Mouse (Mus musculus) testis, postnatal 14 days (tissue): ENCODE measurements around the gene Eps8.
"Not testable (repeated sequence)": the region's sequence is repeated elsewhere in the genome, so short reads cannot be mapped to it uniquely, and the experiment has no call there.

Source experiments
- DNase-seq: peaks from one replicate; pipeline ENCODE4 v3.0.0; 2021; ENCODE audit warnings: low spot score

Gene Eps8

DNA sequence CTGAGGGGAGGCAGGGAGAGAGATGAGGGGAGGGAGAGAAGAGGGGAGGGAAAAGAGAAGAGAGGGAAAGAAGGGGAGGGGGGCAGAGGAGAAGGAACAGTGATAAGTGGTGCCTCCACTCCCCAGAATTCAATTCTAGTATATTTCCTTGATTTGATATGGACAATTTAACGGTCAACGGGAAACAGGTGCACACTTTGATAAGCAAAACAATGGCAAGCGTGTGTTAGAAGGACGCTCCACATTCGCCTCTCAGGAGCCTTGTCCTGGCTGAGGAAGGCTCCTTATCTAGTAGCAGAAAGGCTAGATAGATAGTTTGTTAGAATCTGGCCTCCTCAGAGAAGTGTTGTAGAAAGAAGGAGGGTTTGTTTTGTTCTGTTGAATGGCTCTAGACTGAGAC is 141.9 kb downstream of the Eps8 start:
- DNase-seq, result no peak

DNA sequence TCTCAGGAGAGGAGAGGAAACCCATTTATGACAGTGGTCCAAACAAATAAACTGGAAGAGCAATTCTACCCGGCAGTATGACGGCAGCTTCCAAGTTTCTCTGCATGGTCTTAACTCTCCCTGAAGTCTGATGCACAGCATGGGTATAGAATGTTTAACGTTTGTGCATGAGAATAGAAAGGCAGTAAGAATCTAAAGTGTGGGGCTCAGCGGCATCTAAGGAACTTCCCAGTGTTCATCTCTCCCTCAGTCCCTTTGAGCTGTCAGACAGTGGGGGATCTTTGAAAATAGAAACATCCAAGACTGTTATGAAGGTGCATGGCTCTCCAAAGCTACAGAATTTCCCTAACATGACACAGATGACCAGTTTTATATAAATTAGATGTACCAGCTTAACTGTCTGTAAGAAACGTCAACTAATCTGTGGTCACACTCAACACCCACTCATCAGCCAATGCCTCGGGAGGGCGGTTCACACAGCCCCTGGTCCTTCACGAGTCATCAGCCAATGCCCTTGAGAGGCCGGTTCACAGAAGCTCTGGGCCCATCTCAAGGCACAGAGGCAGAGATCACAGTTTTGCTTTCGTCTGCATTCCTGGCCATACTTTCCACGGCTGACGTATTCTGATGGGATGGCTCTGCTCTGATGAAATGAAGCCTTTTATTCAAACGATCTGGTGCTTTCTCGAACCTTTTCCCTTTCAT is 145.2 kb downstream of the Eps8 start:
- DNase-seq, result no peak

DNA sequence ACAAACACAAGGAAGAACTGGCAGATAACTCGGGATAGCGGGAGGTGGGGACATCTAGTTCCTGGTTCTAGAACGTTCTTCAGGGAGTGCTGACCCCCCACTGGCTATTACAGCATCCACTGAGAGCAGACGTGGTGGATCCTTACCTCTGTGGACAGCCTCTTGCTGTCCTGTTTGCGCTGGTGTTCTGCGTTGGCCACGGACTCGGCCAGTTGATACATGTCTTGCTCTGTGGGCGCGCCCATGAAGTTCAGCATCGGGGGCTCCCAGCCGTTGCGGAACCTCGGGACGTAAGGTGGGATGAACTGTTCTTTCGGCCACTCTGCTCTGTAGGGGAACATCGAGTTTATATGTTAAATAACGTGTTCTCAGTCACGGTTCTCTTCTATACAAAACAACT is 145.7 kb downstream of the Eps8 start:
- no peak for DNase-seq

DNA sequence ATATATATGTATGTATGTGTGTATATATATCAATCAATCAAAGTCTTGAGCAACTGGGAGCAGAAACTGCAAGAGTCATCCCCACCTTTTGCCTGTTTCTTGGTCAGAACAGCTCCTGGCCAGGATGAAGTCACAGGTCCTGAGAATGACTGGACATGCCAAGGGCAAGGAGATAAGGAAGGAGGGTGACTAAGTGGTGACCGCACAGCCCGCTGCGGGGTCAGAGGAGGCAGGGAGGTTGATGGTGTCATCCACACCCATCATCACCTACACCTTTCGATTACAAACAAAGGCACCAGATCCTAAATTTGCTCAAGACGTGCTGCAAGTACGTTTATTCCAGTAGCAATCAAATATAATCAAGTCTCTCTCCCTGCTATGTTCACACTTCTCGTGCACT is 148.1 kb downstream of the Eps8 start:
- no peak for DNase-seq

DNA sequence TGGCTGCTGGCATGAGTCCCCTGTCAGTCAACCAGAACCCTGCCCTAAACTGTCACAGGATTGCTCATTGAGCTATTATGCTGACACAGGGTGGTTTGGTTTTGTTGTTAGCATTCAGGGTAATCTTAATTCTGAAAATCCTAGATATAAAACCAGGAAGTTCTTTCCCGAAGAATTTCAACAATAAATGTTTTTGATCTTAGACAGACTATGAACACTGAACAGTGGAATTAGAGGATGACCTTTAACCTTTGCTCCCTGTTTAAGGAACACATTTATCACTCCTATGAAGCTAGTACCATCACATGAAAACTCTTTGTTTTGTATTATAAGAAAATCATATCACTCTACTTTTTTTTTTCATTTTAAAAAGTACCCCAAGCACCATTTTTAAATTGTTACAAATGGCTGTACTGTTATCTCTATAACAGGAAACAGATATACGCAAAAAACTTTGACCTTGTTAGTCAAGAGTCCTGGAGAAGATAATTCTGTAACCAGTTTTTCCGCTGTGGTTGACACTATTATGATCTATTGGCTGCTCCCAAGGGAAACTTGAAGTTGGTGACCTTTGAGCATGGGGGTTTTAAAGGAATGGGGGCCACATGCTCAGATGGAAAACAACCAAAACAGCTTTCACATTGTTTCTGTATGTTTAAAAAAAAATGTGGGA is 149.0 kb downstream of the Eps8 start:
- no peak for DNase-seq

DNA sequence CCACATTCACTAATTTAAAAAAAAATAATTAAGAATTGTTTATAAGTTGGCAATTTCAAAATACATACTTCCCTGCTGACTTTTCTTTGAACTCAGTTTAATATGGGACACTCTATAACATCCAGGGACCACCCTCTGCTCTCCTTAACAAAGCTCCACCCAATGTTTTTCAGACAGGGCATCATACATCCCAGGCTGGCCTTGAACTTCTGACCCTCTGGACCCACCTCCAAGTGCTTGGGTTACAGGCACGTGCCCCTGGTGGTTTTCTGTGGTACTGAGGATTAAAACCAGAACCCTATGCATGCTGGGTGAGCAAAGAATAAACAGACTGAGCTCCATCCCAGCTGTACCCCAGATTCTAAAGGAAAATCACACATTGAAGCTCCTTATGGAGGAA is 150.6 kb downstream of the Eps8 start:
- no peak for DNase-seq

DNA sequence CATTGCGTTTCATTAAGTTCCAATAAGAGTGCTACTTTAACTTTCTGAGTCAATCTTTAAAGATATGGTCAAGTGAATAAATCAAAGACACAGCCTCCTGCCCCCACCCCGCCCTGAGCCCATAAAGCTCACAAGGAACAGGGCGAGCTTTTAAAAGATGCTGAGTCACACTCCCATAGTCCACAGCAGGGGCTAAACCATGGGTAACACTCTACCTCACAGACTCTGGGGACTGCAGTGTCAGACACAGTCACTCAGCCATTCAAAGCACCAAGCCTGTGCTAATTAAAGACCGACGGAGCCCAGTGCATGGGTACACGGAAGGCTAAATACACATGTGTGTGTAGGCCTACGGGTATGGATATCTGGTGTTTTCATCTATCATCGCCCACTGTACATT is 151.2 kb downstream of the Eps8 start:
- DNase-seq, result no peak

DNA sequence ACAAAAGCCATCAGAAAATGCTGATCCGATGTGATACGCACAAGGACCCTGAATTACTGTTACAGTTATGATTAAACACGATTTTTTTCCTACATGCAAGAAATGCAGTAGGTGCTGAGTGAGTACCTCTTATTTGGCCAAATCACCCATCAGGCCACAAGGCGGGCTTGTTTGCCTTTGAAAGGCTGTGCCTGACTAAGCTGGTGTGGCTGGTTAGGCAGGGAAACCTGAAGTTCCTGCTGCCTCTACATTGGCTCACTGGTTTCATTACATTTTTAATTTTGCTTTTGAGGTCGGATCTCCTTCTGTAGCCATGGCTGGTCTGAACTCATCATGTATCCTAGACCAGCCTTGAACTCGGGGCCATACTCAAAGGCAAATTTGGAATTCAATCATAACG is 151.7 kb downstream of the Eps8 start:
- DNase-seq, result no peak

DNA sequence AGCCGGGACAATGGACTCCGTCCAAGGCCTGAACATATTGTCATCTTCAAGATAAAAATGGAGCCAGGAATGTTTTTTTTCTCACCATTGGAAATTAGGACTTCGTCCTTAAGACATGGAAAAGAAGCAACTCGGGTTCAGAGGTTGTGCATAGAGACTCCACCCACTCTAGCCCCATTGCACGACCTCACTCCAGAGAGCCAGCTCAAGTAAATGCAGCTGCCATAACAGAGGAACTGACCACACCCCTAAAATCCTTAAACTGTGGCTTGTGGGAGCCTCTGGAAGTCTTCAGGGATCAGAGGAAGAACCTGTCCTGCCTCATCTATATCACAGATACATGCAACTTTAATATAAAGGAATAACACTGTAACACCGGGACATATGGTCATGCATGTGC is 155.9 kb downstream of the Eps8 start:
- no peak for DNase-seq

DNA sequence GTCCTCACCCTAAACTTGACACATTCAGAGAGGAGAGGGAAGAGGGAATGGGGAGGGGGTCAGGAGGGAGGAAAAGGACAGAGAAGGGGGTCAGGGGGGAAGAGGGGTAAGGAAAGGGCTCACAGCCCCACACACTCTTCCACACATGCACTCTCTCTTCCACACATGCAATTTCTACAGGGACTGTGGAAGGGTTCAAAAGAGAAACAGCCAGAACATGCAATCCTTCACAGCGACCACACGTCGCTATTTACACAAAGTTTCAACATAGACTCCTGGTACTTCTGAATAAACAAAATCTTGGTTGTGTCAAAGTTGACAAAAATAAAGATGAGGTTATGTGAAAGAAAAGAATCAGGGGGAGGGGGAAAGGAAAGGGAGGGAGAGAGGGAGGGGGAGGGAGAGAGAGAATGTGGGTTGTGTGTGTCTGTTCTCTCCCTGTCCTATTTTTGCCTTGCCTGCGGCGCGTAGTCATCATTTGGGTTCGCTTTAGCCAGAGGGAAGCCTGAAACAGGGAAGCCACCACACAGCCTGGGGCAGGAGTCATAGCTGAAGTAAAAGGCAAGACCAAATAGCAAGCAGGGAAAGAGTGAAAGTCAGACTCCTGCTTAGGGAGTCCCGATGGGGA is 157.4 kb downstream of the Eps8 start:
- no peak for DNase-seq

DNA sequence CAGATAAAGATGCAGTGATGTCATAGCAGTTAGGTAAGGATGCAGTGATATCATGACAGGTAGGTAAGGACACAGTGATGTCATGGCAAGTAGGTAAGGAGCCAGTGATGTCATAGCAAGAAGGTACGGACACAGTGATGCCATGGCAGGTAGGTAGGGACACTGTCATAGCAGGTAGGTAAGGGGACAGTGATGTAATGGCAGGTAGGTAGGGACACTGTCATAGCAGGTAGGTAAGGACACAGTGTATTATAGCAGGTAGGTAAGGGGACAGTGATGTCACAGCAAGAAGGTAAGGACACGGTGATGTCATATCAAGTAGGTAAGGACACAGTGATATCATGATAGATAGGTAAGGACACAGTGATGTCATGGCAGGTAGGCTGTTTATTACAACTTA is 158.1 kb downstream of the Eps8 start:
- no peak for DNase-seq

DNA sequence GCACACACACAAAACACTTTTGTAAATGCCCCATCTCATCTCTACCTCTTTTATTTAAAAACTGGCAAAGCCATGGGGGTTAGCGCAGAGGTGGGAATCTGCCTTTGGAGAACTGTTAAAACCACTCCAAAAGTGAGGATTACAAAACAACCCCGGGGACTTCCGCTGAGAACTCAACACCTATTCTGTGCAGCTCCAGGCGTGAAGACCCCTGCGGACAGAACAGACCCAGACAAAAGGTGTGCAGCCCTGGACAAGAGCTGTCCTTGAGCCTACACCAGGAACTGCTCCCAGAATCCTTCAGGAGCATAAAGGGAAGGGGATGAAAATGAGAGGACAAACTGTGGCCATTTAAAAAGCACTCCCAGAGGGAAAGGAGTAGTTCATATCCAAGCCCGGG is 159.4 kb downstream of the Eps8 start:
- no peak for DNase-seq

DNA sequence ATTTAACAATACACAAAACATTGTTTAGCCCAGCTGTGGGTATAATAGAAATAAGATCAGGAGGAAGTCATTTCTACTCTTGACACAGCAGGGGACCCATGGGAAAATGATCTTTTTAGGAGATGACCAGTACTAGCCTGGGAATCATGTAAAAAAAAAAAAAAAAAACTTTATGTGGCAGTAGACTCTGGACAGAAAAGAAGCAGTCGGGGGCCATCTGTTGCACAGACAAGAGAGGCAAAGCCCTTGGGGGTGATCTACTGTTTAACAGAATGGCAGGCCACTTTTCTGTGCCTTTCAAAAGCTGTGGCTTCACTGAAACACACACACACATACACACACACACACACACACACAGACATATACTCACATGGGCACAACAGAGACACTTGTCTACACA is 159.9 kb downstream of the Eps8 start:
- DNase-seq, result no peak

DNA sequence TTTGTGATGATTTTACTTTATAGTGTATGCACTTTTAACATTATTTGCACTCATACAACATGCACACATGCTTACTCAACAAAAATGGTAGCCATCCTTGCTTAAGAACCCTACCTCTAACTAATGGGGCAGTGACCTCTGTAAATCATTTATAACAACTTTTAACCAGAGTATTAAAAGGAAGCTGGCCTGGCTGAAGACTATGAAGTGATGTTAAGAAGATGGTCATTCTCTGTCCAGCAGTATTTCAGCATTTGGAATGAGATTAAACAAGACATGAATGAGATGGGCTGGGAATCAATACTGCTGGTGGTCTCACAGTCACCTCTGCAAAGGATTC is 160.6 kb downstream of the Eps8 start:
- DNase-seq, result no peak

DNA sequence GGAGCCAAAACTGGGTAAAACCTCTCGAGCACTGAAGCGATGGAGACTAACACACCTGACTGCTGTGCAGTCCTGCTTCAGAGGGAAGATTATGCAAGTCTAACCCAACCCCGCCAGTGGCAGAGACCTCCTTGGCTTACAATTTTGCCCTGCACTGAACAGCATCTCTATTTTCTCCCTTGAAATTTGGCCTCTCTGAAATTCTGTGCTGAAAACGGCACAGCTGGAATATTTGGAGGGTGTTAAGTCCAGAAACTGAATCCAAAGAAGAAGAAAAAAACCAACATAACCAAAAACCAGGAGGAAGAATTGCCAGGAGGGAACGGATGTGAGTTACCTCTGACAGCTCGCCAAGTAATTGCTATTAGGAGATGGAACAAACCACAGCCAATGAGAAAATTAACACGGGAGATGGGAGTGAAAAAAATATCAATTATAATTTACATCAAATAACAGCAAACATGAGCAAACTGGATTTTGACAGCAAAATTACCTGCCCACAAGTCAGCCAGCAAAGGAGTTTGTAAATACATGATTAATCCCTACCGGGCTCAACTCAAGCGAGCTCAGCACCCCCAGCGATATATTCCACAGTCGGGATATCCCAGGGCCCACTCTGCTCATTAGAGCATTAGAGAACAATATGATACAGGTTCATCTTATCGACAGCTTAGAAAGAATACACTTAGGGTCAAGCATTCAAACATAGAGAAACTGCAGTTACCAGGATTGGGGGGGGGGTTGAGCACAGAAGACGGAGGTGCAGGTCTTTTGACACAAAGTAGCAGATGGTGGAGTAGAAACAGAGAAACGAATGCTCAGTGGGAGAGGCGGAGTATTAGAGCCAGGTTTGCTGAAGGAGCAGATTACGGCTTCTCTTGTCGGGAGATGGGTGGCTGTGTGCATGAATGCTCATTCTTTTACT is 161.2 kb downstream of the Eps8 start:
- peak; percentile 53 for DNase-seq

DNA sequence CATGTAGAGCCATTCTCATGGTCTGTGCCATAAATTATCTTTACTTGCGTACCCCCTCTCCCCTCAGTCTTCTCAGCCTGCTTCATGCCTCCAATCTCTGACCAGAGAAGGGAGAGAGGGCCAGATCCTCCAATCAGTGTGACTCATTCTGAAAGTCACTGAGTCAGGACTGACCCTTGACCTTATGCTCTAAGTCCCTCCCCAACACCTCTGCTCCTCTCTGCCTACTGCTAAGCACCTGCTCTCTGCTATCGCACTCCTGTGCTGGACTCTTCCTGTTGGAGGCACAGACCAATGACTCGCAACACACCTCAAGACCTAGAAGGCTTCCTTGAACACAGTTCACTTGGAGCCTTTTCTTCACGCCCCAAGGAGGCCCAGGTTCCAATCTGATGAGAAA is 162.1 kb downstream of the Eps8 start:
- DNase-seq, result no peak

DNA sequence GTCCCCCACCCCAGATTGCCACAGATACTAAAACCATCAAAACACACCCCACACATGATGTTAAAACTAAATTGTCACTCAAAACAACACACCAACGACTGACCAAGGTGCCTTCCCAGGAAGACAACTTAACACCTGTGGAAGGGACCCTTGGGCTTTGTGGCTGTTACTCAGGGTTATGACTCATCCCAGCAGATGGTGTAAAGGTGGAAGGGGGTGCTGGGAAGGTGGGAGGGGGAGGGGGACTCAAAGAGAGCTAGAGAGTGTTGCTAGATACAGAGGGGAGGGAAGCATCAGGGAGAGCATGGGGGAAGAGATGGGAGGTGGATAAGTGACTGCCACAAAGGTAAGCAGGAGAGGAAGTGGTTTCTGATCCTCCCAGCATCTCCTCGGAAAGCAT is 163.0 kb downstream of the Eps8 start:
- no peak for DNase-seq

DNA sequence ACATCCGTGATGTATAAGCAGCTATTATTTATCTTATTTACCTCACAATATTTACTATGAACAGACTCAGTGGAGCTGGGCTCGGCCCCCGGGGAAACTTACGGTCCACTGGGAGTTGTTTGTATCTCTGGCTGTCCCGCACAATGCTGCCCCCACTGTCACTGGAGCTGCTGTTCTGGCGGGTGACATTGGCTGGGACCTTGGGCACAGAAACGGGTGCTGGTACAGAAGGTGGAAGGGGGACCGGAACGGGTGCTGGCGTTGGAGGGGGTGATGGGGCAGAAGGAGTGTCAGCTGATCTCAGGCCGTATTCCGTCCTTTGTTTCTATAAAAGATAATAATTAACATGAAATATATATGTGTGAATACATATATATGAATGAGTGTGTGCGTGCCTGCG is 164.6 kb downstream of the Eps8 start:
- DNase-seq, result no peak

DNA sequence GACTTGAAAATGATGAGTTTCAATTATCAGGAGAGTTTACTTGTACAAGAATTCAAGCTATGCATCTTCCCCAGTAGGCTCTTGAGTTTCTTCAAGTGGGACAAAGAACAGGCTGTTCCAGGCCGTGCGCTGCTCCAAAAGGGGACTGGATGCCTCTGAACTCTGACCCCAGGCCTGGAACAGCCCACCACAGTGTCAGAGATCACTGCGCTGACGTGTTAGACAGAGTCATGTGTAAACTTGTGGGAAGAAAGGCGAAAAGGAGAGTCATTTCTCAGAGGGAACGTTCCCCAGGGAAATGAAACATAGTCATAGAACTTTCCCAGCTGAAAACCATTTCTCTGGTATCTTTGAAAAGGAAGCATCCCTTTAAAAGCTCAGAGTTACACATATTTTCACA is 167.2 kb downstream of the Eps8 start:
- DNase-seq, result peak; percentile 58

DNA sequence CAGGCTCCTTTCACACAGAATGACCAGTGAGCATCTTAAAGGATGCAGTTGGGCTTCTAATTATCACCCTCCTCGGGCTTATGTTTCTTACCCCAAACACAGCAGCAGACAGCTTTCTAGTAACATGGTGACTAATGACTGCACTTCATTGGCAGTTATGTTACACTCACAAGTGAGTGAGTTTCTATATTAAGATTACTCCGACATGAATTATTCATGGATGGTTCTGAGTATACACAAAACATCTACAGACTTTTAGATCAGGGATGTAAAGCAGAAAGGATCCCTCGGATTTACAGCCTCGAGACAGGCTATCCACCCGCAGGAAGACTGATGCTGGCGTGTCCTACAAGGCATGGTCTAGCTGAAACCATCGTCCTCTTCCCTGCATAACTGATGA is 171.8 kb downstream of the Eps8 start:
- no peak for DNase-seq

DNA sequence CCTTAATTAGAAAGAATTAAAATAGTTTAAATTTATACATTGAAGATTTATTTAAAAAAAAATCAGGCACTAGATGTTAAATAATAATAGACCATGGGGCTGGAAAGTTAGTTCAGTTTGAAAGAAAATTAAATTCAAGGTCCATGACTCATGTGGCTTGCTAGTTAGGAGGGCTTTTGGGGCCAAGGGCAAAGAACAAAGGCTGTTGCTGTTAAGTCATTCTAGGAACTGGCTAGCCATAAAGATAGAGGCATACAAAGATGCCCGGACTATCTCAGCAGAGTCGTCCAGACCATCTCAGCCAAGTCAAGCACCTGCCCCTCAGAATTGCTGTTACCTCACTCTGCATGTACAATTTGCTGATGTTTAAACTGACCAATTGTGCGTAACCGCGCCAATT is 179.0 kb downstream of the Eps8 start:
- DNase-seq, result not testable (repeated sequence)

DNA sequence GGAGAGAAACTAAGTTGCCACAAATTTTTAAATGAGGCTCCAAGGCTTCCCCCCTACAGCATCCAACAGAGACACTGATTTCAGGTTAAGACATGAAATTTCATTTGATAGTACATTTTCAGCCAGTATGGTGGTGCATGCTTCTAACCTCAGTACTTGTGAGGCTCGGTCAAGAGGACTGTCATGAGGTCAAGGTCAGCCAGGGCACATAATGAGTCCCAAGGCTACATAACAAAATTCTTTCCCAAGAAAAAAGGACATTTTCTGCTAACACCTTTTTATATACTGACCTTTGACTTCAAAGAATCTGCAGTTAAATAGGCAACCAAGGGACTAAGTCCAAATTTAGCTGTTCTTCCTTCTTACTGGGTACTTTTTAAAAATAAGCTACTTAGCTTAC is 181.2 kb downstream of the Eps8 start:
- DNase-seq, result no peak

DNA sequence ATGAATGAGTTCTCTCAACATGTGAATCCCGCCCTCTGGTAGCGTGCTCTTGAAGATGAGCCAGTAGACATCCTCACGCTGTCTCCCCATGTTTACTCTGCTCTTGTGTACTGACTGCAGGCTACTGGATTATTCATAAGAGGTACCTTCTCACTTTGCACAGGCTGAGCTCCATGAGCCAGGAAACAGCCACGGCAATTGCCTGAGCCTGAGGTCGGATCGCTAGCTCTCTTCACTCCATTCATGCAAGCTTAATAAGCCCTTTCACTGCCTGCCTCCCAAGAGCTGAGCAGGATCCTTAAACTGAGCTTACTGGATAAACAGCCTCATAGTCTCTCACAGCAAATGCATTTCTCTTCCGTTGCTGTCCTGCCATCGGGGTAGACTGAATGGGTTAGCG is 182.5 kb downstream of the Eps8 start:
- DNase-seq, result no peak
